Mouse (Mus musculus): Measurements from ENCODE around the gene Dleu7.

The Dleu7 gene

GRCm38 (mm10) chr14:62292488-62293339, at the start of gene Dleu7, which contains the start of gene Rnaseh2b:
Gene Dleu7 (minus strand): TSS chr14:62293047.
Gene Rnaseh2b (plus strand): TSS chr14:62292589.
- in situ Hi-C loops (cut with MboI; ENCODE audit: low sequenced_read_pairs) = no loop called here

DNA sequence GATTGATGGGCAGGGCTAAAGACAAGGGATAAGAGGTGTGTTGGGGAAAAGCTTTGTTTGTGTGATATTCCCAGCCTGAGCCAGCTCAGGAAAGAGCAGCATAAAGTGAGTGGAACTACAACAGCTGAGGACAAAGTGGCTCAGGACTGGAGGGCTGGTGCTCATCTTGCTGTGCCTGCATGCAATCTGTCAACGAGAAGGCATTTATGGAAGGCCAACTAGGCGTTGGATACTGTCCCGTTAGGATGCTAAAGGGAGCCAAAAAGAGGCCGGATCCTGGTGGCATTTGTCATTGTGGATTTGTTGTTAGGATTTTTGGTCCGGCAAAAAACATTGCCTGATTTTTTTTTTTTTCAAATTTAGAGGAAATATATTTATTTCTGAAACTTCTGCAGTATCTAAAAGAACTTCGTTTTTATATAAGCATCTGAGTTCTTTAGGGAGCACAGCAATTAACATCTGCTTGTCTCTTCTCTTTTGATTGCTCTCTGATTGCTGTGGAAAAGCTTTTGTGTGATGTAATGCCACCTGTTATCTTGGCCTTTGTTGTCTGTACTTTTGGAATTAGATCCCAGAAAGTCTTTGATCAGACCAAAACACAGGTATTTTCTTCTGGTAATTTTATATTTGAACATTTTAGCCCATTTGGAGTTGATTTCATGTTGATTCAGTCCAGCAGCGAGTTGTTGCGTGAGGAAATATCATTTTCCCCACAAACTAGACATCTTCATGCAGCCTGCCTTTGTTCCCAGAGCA, 49.2 kb upstream of the Dleu7 start:
- in situ Hi-C loops (cut with MboI; ENCODE audit: low sequenced_read_pairs) = no loop called here

DNA sequence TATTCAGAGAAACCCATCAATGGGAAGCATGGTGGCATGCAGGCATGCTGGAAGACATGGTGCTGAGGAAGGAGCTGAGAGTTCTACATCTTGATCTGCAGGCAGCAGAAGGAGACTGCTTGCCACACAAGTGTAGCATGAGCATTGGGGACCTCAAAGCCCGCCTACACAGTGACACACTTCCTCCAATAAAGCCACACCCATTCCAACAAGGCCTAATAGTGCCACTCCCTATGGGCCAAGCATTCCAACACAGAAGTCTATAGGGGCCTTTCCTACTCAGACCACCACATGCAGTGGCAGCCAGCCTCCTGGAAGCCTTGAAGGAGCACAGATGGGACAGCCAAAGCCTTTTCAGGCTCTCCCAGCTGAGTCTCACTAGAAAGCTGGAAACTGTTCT, 46.3 kb upstream of the Dleu7 start:
- in situ Hi-C loops (cut with MboI; ENCODE audit: low sequenced_read_pairs) = no loop called here

- in situ Hi-C loops (cut with MboI; ENCODE audit: low sequenced_read_pairs) = no loop called here
Observed at GRCm38 (mm10) chr14:62333909-62334687, 41.3 kb upstream of the Dleu7 start.

GRCm38 (mm10) chr14:62331866-62332619, 39.2 kb upstream of the Dleu7 start:
- in situ Hi-C loops (cut with MboI; ENCODE audit: low sequenced_read_pairs) = no loop called here

- in situ Hi-C loops (cut with MboI; ENCODE audit: low sequenced_read_pairs) = no loop called here
Observed at GRCm38 (mm10) chr14:62331457-62331856, 38.6 kb upstream of the Dleu7 start.

- in situ Hi-C loops (cut with MboI; ENCODE audit: low sequenced_read_pairs) = no loop called here
Observed at GRCm38 (mm10) chr14:62329631-62330030, 36.8 kb upstream of the Dleu7 start.

- in situ Hi-C loops (cut with MboI; ENCODE audit: low sequenced_read_pairs) = no loop called here
Observed at GRCm38 (mm10) chr14:62328606-62329005, 35.8 kb upstream of the Dleu7 start.

DNA sequence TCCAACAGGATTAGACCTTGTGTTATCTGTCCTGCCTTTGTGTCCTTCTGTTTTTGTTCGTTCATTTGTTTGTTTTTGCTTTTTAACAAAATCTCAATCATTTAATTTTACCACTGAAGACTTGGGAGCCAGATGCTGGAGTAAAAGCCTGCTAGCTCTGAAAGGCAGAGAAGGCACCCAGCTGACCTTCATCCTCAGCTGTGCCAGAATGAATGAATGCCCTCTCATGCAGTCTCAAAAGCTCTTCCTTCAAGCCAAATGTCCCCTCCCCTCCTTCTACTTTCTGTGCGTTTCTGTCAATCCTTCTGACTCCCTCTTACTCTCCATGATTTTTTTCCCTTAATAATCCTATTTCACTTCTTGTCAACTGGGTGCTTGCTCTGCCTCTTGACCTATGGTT, 34.3 kb upstream of the Dleu7 start:
- in situ Hi-C loops (cut with MboI; ENCODE audit: low sequenced_read_pairs) = no loop called here

GRCm38 (mm10) chr14:62326026-62326425, 33.2 kb upstream of the Dleu7 start:
- in situ Hi-C loops (cut with MboI; ENCODE audit: low sequenced_read_pairs) = no loop called here

GRCm38 (mm10) chr14:62324943-62325342, 32.1 kb upstream of the Dleu7 start:
- in situ Hi-C loops (cut with MboI; ENCODE audit: low sequenced_read_pairs) = no loop called here

DNA sequence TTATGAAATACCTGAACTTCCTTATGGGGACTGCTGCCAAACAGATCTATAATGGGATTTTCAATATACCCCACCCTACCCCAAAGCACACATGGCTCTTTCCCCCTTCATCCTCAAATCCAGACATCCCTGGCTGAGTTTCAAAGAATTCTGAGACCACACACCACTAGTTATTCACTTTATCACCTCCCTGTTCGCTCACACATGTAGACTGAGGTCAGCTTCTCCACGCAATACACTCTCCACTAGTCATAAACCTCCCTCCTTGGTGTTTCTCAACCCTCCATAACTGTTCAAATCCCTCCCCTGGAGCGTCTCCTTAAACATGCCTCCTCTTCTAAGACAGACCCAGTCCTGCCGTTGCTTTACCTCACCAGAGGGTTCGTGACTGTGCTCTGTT, 30.6 kb upstream of the Dleu7 start:
- in situ Hi-C loops (cut with MboI; ENCODE audit: low sequenced_read_pairs) = no loop called here

DNA sequence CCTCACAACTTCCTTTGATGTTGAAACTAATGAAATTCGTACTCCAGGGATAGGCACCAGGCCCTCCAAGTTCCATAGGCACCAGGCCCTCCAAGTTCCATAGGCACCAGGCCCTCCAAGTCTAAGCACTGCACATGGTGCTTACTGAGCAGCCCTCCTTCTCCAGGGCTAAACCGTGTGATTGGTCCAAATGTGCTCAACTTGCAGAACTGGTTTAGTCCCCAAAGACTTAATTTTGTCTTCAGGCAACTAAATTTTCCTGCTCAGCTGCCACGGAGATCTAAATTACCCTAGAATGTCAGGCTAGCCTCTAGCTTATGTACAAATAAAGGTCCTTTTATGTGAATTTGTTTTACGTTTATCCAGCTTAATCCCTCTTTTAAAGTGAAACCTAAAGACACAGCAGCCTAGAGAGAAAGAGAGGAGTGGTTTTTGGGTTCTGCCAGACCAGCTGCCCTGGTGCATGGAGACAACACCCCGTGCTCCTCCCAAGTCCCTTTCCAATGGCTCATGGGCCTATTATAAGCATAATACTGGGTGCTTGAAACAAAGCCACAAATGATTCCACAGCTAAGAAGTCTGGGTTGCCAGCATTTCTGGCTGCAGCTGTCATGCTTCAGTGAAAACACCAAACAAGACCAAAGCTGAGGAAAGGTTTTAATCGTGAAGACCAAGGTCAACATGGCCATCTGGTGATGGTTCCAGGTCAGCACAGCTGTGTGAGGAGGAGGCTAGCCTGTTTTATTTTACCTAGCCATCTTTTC, 29.9 kb upstream of the Dleu7 start:
- in situ Hi-C loops (cut with MboI; ENCODE audit: low sequenced_read_pairs) = no loop called here

GRCm38 (mm10) chr14:62311672-62312071, 18.8 kb upstream of the Dleu7 start:
- in situ Hi-C loops (cut with MboI; ENCODE audit: low sequenced_read_pairs) = no loop called here

DNA sequence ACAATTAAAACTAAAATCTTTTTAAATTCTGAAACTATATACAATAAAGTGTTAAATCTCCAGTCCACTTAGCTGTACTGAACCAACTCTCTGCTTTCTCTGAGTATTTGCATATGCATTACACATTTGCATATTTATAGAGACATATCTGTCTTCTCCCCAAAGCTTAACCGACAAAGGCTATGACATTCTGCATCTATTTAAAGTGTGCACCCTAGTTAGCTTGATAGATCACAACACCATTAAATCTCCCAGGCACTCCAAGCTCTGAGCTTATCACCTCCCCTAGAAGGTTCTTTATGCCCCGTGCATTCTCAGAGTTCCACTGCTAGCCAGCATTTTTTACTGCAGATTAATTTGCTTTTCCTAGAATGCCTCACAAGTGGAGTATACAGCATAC, 16.2 kb upstream of the Dleu7 start:
- in situ Hi-C loops (cut with MboI; ENCODE audit: low sequenced_read_pairs) = no loop called here

GRCm38 (mm10) chr14:62307555-62307954, 14.7 kb upstream of the Dleu7 start:
- in situ Hi-C loops (cut with MboI; ENCODE audit: low sequenced_read_pairs) = no loop called here

GRCm38 (mm10) chr14:62300031-62300430, 7.2 kb upstream of the Dleu7 start:
- in situ Hi-C loops (cut with MboI; ENCODE audit: low sequenced_read_pairs) = no loop called here

DNA sequence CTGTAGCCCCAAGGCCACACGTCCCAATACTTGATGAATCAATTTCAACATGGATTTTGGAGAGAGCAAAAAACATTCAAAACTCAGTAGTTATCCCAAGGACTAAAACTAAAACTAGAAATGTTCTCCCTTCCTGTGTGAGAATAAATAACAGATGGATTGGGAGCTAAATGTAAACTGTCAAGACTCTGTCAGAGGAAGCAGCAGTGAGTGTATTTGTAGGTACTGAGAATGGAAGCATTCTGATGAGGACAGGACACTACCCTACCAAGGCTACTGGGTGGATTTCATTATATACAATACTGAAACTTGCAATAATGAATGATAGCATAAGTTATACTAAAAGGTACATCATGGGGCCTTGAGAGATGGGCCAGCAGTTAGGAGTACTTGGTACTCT, 6.0 kb upstream of the Dleu7 start:
- in situ Hi-C loops (cut with MboI; ENCODE audit: low sequenced_read_pairs) = no loop called here

- in situ Hi-C loops (cut with MboI; ENCODE audit: low sequenced_read_pairs) = no loop called here
Observed at GRCm38 (mm10) chr14:62292166-62292487, 720 bp downstream of the Dleu7 start.

DNA sequence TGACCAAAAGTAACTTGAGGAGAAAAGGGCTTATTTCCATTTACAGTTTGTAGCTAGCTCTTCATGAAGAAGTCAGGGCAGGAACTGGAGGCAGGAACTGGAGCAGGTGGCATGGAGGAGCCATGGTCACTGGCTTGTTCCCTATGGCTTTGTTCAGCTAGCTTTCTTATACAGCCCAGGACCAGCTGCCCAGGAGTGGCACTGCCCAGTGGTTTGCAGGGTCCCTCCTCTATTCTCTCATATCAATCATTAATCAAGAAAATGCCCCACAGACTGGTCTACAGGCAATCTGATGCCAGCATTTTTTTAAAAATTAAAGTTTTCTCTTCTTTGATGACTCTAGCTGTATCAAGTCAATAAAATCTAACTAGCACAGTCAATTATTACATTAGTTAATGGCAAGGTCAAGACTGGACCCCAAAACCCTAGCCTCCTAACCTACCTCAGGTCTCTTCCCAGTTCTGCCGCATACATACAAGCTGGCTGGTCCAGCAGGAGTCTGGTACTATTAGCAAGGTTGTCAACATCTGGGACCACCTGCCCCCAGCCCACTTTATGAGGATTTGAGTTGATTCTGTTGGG, 1.4 kb downstream of the Dleu7 start:
- in situ Hi-C loops (cut with MboI; ENCODE audit: low sequenced_read_pairs) = no loop called here

Data from CH12F3 (cell line).